Mouse (Mus musculus) stomach, embryonic 15.5 days (tissue): Measurements from ENCODE around the gene Pcgf6. TPM values are rescaled to one million over a fixed set of nuclear protein-coding genes. Genes with fewer than 3 reads are reported as not detected.

Experiments
- ATAC-seq: fragments of 200-750 bp; cut with Nextera tagmentation; 2 replicates; pipeline ENCODE4 v1.8.0; 2017; ENCODE audit warnings: low read depth, moderate number of reproducible peaks, moderate TSS enrichment; ENCODE audit not compliant: insufficient read depth, low FRiP score
- H3K27ac ChIP-seq: fragments of 300-500 bp; sonication (generic); 2 replicates; pipeline ENCODE4 v1.5.1; 2015; ENCODE audit warnings: mild to moderate bottlenecking, inconsistent platforms
- H3K27me3 ChIP-seq: fragments of 300-500 bp; sonication (generic); replicated peaks from 2 replicates; pipeline ENCODE4 v1.6.1; 2015; ENCODE audit warnings: inconsistent platforms
- H3K36me3 ChIP-seq: fragments of 300-500 bp; sonication (generic); 2 replicates; pipeline ENCODE4 v1.6.1; 2015; ENCODE audit warnings: inconsistent platforms
- H3K4me1 ChIP-seq: fragments of 300-500 bp; sonication (generic); 2 replicates; pipeline ENCODE4 v1.6.1; 2015; ENCODE audit warnings: inconsistent platforms
- H3K4me2 ChIP-seq: fragments of 300-500 bp; sonication (generic); 2 replicates; pipeline ENCODE4 v1.6.1; 2015; ENCODE audit warnings: mild to moderate bottlenecking, inconsistent platforms
- H3K4me3 ChIP-seq: fragments of 300-500 bp; sonication (generic); replicated peaks from 2 replicates; pipeline ENCODE4 v1.5.1; 2015; ENCODE audit warnings: inconsistent platforms
- H3K9ac ChIP-seq: fragments of 300-500 bp; sonication (generic); 2 replicates; pipeline ENCODE4 v1.6.1; 2015; ENCODE audit warnings: inconsistent platforms
- H3K9me3 ChIP-seq: fragments of 300-500 bp; sonication (generic); 2 replicates; pipeline ENCODE4 v1.6.1; 2016; ENCODE audit warnings: inconsistent platforms
- WGBS: fragments of 180-500 bp; shearing (Covaris S2); methylation state at CpG from one replicate; pipeline ENCODE4 v1.1.7; 2015; 5-methylcytosine and 5-hydroxymethylcytosine counted together
- polyA plus RNA-seq: library from polyadenylated mRNA; unstranded; fragments of >200 nt; fragmentation: Nextera tagmentation; extraction: Ambion mirVana; gene quantifications from 2 replicates; pipeline ENCODE4 v1.2.1, GENCODE M21; 2015

Pcgf6 gene
- 16.6 and 18.7 TPM in 2 replicates for polyA plus RNA-seq

GRCm38 (mm10) chr19:47050271-47051032, at the start of gene Pcgf6:
Gene Pcgf6, minus strand, starts transcription at chr19:47050906.
- Histone ChIP-seq H3K4me1 (peaks cover 16% of the 10 kb centered on the region), H3K4me3 (peak within 1 kb of the TSS; percentile 86), H3K27ac (peak within 1 kb of the TSS; percentile 90), H3K9ac (peak within 1 kb of the TSS; percentile 69), H3K36me3 (peaks cover 5% of the 10 kb centered on the region; the same call in 1 of the 2 replicates), H3K27me3 (no peaks in the 10 kb centered on the region), H3K4me2 (peak within 1 kb of the TSS; percentile 79), H3K9me3 (no peaks in the 10 kb centered on the region)
- peak; percentile 88 for ATAC-seq
- WGBS = under 1% methylated on average over 73 of the region's 75 CpGs

GRCm38 (mm10) chr19:47090550-47091156, 39.9 kb upstream of the Pcgf6 start, which contains the start of the genes Usmg5 and Pdcd11:
Gene Usmg5, minus strand, starts transcription at chr19:47090647.
Gene Pdcd11, plus strand, starts transcription at chr19:47090768.
- Histone ChIP-seq H3K4me2 (peak within 1 kb of the TSS; percentile 55), H3K4me1 (peaks cover 7% of the 10 kb centered on the region; the same call in 1 of the 2 replicates), H3K27ac (peak within 1 kb of the TSS; percentile 81), H3K9ac (peak within 1 kb of the TSS; percentile 94), H3K36me3 (peaks cover 9% of the 10 kb centered on the region; the same call in 1 of the 2 replicates), H3K9me3 (no peaks in the 10 kb centered on the region), H3K27me3 (no peaks in the 10 kb centered on the region), H3K4me3 (peak within 1 kb of the TSS; percentile 90)
- ATAC-seq = peak; percentile 99
- under 1% methylated on average over 56 of the region's 56 CpGs for WGBS

GRCm38 (mm10) chr19:47089718-47090525, 39.2 kb upstream of the Pcgf6 start:
- ATAC-seq = peak; percentile 44
- Histone ChIP-seq H3K9ac (peak overlapping the region; percentile 94), H3K27me3 (no peaks in the 10 kb centered on the region), H3K4me3 (peak overlapping the region; percentile 90), H3K4me1 (peaks cover 7% of the 10 kb centered on the region; the same call in 1 of the 2 replicates), H3K9me3 (no peaks in the 10 kb centered on the region), H3K4me2 (peak overlapping the region; percentile 55), H3K36me3 (peaks cover 6% of the 10 kb centered on the region; the same call in 1 of the 2 replicates), H3K27ac (peak overlapping the region; percentile 81)
- 1% methylated on average over 36 of the region's 36 CpGs for WGBS

GRCm38 (mm10) chr19:47088226-47088625, 37.5 kb upstream of the Pcgf6 start:
- H3K27ac ChIP-seq = no peak overlapping the region
- H3K4me3 ChIP-seq = no peak overlapping the region
- no peak overlapping the region for H3K4me2 ChIP-seq
- ATAC-seq = no peak
- H3K4me1 ChIP-seq = peaks cover 7% of the 10 kb centered on the region; the same call in 1 of the 2 replicates
- WGBS = 83% methylated on average over 3 of the region's 3 CpGs
- no peak overlapping the region for H3K9ac ChIP-seq
- no peaks in the 10 kb centered on the region for H3K9me3 ChIP-seq
- peaks cover 17% of the 10 kb centered on the region for H3K36me3 ChIP-seq
- H3K27me3 ChIP-seq = no peaks in the 10 kb centered on the region

DNA sequence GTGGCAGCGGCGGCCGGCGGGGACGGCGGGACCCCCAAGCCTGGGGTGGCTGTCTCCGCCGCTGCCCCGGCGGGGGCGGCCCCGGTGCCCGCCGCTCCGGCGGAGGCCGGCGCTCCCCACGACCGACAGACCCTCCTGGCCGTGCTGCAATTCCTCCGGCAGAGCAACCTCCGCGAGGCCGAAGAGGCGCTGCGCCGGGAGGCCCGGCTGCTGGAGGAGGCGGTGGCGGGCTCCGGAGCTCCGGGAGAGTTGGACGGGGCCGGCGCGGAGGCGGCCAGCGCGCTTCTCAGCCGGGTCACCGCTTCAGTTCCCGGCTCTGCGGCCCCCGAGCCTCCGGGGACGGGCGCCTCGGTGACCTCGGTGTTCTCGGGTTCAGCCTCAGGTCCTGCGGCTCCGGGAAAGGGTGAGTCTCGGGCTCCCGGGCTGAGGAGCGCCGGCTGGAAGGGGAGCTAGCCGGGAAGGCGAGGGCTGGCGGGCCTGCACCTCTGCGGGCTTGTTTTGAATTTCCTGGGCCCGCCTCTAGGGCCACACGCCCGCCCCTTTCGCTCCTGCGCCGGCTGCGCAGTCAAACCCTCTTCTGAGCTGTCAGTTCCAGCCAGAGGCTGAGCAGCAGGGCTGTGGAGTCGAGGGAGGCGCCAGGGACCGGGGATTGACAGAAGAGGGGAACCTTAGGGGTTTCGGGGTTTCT, 17.4 kb upstream of the Pcgf6 start:
- H3K4me2 ChIP-seq = peak overlapping the region; percentile 55
- WGBS = under 1% methylated on average over 66 of the region's 72 CpGs

GRCm38 (mm10) chr19:47067096-47067882, 16.6 kb upstream of the Pcgf6 start, which contains the start of gene Taf5:
Gene Taf5, plus strand, starts transcription at chr19:47067746.
- Histone ChIP-seq H3K27me3 (no peaks in the 10 kb centered on the region), H3K9me3 (no peaks in the 10 kb centered on the region), H3K27ac (peak within 1 kb of the TSS; percentile 87), H3K4me1 (peaks cover 6% of the 10 kb centered on the region; the same call in 1 of the 2 replicates), H3K36me3 (peaks cover 2% of the 10 kb centered on the region; the same call in 1 of the 2 replicates), H3K4me2 (peak within 1 kb of the TSS; percentile 59), H3K4me3 (peak within 1 kb of the TSS; percentile 93), H3K9ac (peak within 1 kb of the TSS; percentile 92)
- 9% methylated on average over 49 of the region's 49 CpGs for WGBS
- ATAC-seq = peak; percentile 74; the same call in 1 of the 2 replicates

More for the DNA sequence above, 17.4 kb upstream of the Pcgf6 start:
- Histone ChIP-seq H3K9ac (peak overlapping the region; percentile 92), H3K27ac (peak overlapping the region; percentile 87), H3K27me3 (no peaks in the 10 kb centered on the region), H3K4me3 (peak overlapping the region; percentile 93), H3K9me3 (no peaks in the 10 kb centered on the region), H3K36me3 (peaks cover 4% of the 10 kb centered on the region), H3K4me1 (peaks cover 6% of the 10 kb centered on the region; the same call in 1 of the 2 replicates)
- ATAC-seq = peak; percentile 94

DNA sequence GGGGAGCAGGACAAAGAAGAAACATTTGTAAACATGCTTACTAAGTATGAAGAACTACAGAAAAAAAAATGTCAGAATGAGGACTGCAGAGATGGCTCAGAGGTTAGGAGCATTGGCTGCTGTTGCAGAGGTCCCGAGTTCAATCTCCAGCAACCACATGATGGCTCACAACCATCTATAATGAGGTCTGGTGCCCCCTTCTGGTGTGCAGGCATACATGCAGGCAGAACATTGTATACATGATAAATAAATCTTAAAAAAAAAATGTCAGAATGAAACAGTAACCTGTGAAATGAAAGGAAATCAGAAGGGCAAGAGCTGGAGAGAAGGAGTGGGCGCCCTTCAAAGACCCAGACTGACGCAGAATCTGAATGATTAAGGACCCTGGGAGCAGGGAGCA, 15.2 kb upstream of the Pcgf6 start:
- Histone ChIP-seq H3K9ac (no peak overlapping the region), H3K4me2 (no peak overlapping the region), H3K27me3 (no peaks in the 10 kb centered on the region), H3K27ac (no peak overlapping the region), H3K4me1 (peaks cover 6% of the 10 kb centered on the region; the same call in 1 of the 2 replicates), H3K4me3 (no peak overlapping the region), H3K9me3 (no peaks in the 10 kb centered on the region), H3K36me3 (no peaks in the 10 kb centered on the region; the same call in 1 of the 2 replicates)
- 87% methylated on average over 3 of the region's 3 CpGs for WGBS
- no peak for ATAC-seq

- Histone ChIP-seq H3K27ac (no peak overlapping the region), H3K4me1 (no peaks in the 10 kb centered on the region)
- WGBS = 69% methylated on average over 1 of the region's 1 CpGs
Observed at GRCm38 (mm10) chr19:47057684-47058083, 7.0 kb upstream of the Pcgf6 start.

GRCm38 (mm10) chr19:47053471-47053870, 2.8 kb upstream of the Pcgf6 start:
- peak; percentile 40; the same call in 1 of the 2 replicates for ATAC-seq
- H3K27me3 ChIP-seq = no peaks in the 10 kb centered on the region
- H3K4me1 ChIP-seq = peaks cover 16% of the 10 kb centered on the region
- no peak overlapping the region for H3K4me2 ChIP-seq
- WGBS = 62% methylated on average over 4 of the region's 4 CpGs
- no peak overlapping the region for H3K4me3 ChIP-seq
- no peak overlapping the region for H3K27ac ChIP-seq
- H3K36me3 ChIP-seq = no peaks in the 10 kb centered on the region
- H3K9me3 ChIP-seq = no peaks in the 10 kb centered on the region
- H3K9ac ChIP-seq = no peak overlapping the region

More at GRCm38 (mm10) chr19:47057684-47058083, 7.0 kb upstream of the Pcgf6 start:
- Histone ChIP-seq H3K4me2 (no peak overlapping the region), H3K9me3 (no peaks in the 10 kb centered on the region), H3K9ac (no peak overlapping the region), H3K4me3 (no peak overlapping the region), H3K36me3 (no peaks in the 10 kb centered on the region), H3K27me3 (no peaks in the 10 kb centered on the region)
- no peak for ATAC-seq

GRCm38 (mm10) chr19:47052927-47053326, 2.2 kb upstream of the Pcgf6 start:
- Histone ChIP-seq H3K4me3 (no peak overlapping the region), H3K27me3 (no peaks in the 10 kb centered on the region), H3K9ac (no peak overlapping the region), H3K4me1 (peaks cover 16% of the 10 kb centered on the region), H3K27ac (no peak overlapping the region), H3K36me3 (no peaks in the 10 kb centered on the region), H3K9me3 (no peaks in the 10 kb centered on the region), H3K4me2 (no peak overlapping the region)
- WGBS = 82% methylated on average over 4 of the region's 4 CpGs
- ATAC-seq = no peak
